Mouse (Mus musculus) liver, embryonic 13.5 days (tissue): ENCODE measurements at regions not wholly inside any gene's neighbourhood (a gene's known extent, or its start where the extent isn't known, plus 50 kb on each side); places are given as distances from the start of the nearest gene placed in this dataset.
A peak's percentile ranks its signal among the peaks of the same experiment; 100 is the strongest.

Experiments
- ATAC-seq: fragments of 200-750 bp; cut with Nextera tagmentation; 2 replicates; pipeline ENCODE4 v1.8.0; 2017; ENCODE audit warnings: low read depth, mild to moderate bottlenecking, moderate number of reproducible peaks, moderate library complexity
- DNase-seq: peaks from one replicate; pipeline ENCODE4 v3.0.0; 2022
- H3K27ac ChIP-seq: fragments of 300-500 bp; sonication (generic); 2 replicates; pipeline ENCODE4 v1.5.1; 2015; ENCODE audit warnings: moderate library complexity, mild to moderate bottlenecking, inconsistent platforms
- H3K27me3 ChIP-seq: fragments of 300-500 bp; sonication (generic); 2 replicates; pipeline ENCODE4 v1.6.1; 2015; ENCODE audit warnings: mild to moderate bottlenecking, inconsistent platforms
- H3K36me3 ChIP-seq: fragments of 300-500 bp; sonication (generic); 2 replicates; pipeline ENCODE4 v1.6.1; 2015; ENCODE audit warnings: mild to moderate bottlenecking, inconsistent platforms
- H3K4me1 ChIP-seq: fragments of 300-500 bp; sonication (generic); replicated peaks from 2 replicates; pipeline ENCODE4 v1.6.1; 2015; ENCODE audit warnings: inconsistent platforms
- H3K4me2 ChIP-seq: fragments of 300-500 bp; sonication (generic); 2 replicates; pipeline ENCODE4 v1.6.1; 2015; ENCODE audit warnings: inconsistent platforms, mild to moderate bottlenecking, moderate library complexity
- H3K4me3 ChIP-seq: fragments of 300-500 bp; sonication (generic); replicated peaks from 2 replicates; pipeline ENCODE4 v1.5.1; 2015; ENCODE audit warnings: mild to moderate bottlenecking, inconsistent platforms
- H3K9ac ChIP-seq: fragments of 300-500 bp; sonication (generic); 2 replicates; pipeline ENCODE4 v1.6.1; 2015; ENCODE audit warnings: mild to moderate bottlenecking, inconsistent platforms
- H3K9me3 ChIP-seq: fragments of 300-500 bp; sonication (generic); replicated peaks from 2 replicates; pipeline ENCODE4 v1.6.1; 2016; ENCODE audit warnings: inconsistent platforms
- WGBS: fragments of 180-500 bp; shearing (Covaris S2); methylation state at CpG from one replicate; pipeline ENCODE4 v1.1.7; 2015; ENCODE audit not compliant: insufficient replicate concordance; 5-methylcytosine and 5-hydroxymethylcytosine counted together

DNA sequence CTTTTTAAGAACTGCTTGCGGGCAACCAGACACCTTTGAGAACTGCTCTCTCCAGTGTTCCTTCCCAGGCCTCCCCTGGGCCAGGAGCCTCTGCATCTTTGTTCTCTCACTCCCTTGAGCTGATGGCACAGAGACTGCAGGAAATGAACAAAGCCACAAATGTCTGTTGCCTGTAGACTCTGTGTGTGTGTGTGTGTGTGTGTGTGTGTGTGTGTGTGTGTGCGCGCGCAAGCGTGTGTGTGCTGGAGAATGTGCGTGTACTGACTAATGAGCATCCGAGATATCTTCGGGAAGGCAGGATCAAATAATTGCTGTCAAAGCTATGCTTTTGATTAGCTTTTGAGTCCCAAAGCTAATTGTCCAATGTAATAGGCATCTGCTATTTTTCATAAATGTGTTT lies 254.7 kb upstream of the Sdk2 start:
- DNase-seq (no peak), ATAC-seq (no peak)
- Histone ChIP-seq H3K9ac (no peak overlapping the region), H3K36me3 (no peaks in the 10 kb centered on the region), H3K4me2 (no peak overlapping the region), H3K27me3 (no peaks in the 10 kb centered on the region), H3K27ac (no peak overlapping the region), H3K9me3 (no peaks in the 10 kb centered on the region), H3K4me1 (0 out of 2 replicates have a peak, but pooled peaks cover 3% of the 10 kb centered on the region), H3K4me3 (no peak overlapping the region)
- WGBS: 72% methylated on average over 8 of the region's 8 CpGs

DNA sequence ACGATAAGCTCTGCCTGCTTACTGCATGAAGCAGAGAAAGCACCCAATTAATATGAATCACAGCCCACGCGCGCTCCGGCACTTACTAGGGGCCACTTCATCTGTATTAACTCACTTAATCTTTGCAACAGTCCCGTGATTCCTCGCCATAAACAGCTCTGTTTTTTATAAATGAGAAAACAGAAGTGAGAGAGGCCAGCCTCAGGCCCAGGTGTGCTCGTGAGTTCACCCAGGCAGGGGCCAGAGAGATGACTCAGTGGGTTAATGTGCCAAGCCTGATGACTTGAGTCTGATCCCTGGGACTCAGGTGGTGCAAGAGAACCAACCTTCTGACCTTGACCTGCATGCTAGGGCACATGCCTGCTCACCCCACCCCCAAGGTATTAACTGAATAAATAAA lies 248.4 kb upstream of the Sdk2 start:
- no peak for DNase-seq
- H3K4me2 ChIP-seq: no peak overlapping the region
- H3K4me1 ChIP-seq: 0 out of 2 replicates have a peak, but pooled peaks cover 5% of the 10 kb centered on the region
- H3K36me3 ChIP-seq: no peaks in the 10 kb centered on the region
- no peak for ATAC-seq
- H3K9me3 ChIP-seq: no peaks in the 10 kb centered on the region
- no peak overlapping the region for H3K27ac ChIP-seq
- 0 out of 2 replicates have a peak, but pooled peaks cover 3% of the 10 kb centered on the region for H3K27me3 ChIP-seq
- 66% methylated on average over 8 of the region's 8 CpGs for WGBS
- no peak overlapping the region for H3K9ac ChIP-seq
- no peak overlapping the region for H3K4me3 ChIP-seq

DNA sequence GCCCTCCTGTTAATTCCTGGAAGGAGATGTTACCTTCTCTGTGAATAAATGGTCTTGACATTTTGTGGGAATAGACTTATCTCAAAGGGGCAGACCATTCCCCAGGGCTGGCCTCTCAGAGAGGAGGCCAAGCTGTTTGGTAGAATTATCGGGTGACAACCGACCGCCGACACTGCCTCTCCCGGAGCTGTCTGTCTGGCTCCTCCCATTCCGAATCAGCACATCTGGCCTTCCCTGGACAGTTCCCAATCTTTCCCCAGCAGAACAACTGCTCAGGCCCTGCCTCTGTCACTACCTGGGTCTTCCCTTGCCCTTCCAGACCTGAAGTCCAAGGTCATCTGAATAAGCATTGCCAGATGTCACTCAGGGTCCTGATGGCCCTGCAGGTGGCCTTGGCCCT lies 246.8 kb upstream of the Sdk2 start:
- no peak overlapping the region for H3K4me3 ChIP-seq
- H3K27me3 ChIP-seq: 0 out of 2 replicates have a peak, but pooled peaks cover 3% of the 10 kb centered on the region
- ATAC-seq: peak; percentile 70
- no peak overlapping the region for H3K27ac ChIP-seq
- H3K36me3 ChIP-seq: no peaks in the 10 kb centered on the region
- H3K4me1 ChIP-seq: 0 out of 2 replicates have a peak, but pooled peaks cover 5% of the 10 kb centered on the region
- H3K4me2 ChIP-seq: no peak overlapping the region
- no peaks in the 10 kb centered on the region for H3K9me3 ChIP-seq
- WGBS: 38% methylated on average over 6 of the region's 6 CpGs
- no peak for DNase-seq
- H3K9ac ChIP-seq: no peak overlapping the region

DNA sequence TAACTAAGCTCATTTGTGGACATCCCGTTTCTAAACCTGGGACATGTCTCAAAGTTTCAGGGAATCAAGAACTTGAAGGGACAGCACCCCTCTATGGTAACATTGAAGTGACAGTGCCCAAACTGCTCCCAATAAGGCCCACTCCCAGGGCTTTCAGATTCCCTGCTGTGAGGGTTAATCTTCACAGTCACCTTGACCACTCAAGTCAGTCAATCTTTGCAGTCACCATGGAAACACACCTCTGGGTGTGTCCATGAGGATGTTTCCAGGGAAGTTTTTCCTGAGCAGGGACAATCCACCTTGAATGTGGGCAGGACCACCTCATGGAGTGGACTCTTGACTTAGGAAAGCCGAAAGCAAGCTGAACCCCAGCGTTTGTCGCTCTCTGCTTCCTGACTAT lies 244.8 kb upstream of the Sdk2 start:
- Histone ChIP-seq H3K27ac (no peak overlapping the region), H3K36me3 (no peaks in the 10 kb centered on the region), H3K4me2 (no peak overlapping the region), H3K9me3 (no peaks in the 10 kb centered on the region), H3K4me3 (no peak overlapping the region), H3K27me3 (0 out of 2 replicates have a peak, but pooled peaks cover 3% of the 10 kb centered on the region), H3K9ac (no peak overlapping the region), H3K4me1 (0 out of 2 replicates have a peak, but pooled peaks cover 5% of the 10 kb centered on the region)
- WGBS: 57% methylated on average over 4 of the region's 4 CpGs
- DNase-seq (no peak), ATAC-seq (no peak)

GRCm38 (mm10) chr11:114303636-114304354 lies 236.9 kb upstream of the Sdk2 start:
- no peak for DNase-seq
- H3K36me3 ChIP-seq: no peaks in the 10 kb centered on the region
- H3K4me3 ChIP-seq: no peak overlapping the region
- H3K4me1 ChIP-seq: 0 out of 2 replicates have a peak, but pooled peaks cover 5% of the 10 kb centered on the region
- H3K9me3 ChIP-seq: no peaks in the 10 kb centered on the region
- H3K4me2 ChIP-seq: no peak overlapping the region
- H3K27me3 ChIP-seq: no peaks in the 10 kb centered on the region
- 60% methylated on average over 13 of the region's 13 CpGs for WGBS
- H3K27ac ChIP-seq: peak overlapping the region; percentile 39; the same call in 1 of the 2 replicates
- H3K9ac ChIP-seq: no peak overlapping the region
- peak; percentile 89 for ATAC-seq

- Histone ChIP-seq H3K4me1 (peaks cover 15% of the 10 kb centered on the region), H3K9me3 (no peaks in the 10 kb centered on the region), H3K27me3 (no peaks in the 10 kb centered on the region), H3K36me3 (no peaks in the 10 kb centered on the region), H3K4me2 (no peak overlapping the region), H3K27ac (no peak overlapping the region), H3K4me3 (no peak overlapping the region), H3K9ac (no peak overlapping the region)
- 80% methylated on average over 10 of the region's 10 CpGs for WGBS
- DNase-seq (no peak), ATAC-seq (no peak)
Observed at GRCm38 (mm10) chr11:114300611-114301319, 233.9 kb upstream of the Sdk2 start.

- Histone ChIP-seq H3K4me3 (no peak overlapping the region), H3K27me3 (no peaks in the 10 kb centered on the region), H3K9ac (no peak overlapping the region), H3K27ac (no peak overlapping the region), H3K9me3 (no peaks in the 10 kb centered on the region), H3K4me1 (peaks cover 9% of the 10 kb centered on the region), H3K4me2 (no peak overlapping the region), H3K36me3 (no peaks in the 10 kb centered on the region)
- ATAC-seq (peak; percentile 47), DNase-seq (no peak)
- WGBS: 21% methylated on average over 10 of the region's 10 CpGs
Observed at GRCm38 (mm10) chr11:114296816-114297334, 230.0 kb upstream of the Sdk2 start.

DNA sequence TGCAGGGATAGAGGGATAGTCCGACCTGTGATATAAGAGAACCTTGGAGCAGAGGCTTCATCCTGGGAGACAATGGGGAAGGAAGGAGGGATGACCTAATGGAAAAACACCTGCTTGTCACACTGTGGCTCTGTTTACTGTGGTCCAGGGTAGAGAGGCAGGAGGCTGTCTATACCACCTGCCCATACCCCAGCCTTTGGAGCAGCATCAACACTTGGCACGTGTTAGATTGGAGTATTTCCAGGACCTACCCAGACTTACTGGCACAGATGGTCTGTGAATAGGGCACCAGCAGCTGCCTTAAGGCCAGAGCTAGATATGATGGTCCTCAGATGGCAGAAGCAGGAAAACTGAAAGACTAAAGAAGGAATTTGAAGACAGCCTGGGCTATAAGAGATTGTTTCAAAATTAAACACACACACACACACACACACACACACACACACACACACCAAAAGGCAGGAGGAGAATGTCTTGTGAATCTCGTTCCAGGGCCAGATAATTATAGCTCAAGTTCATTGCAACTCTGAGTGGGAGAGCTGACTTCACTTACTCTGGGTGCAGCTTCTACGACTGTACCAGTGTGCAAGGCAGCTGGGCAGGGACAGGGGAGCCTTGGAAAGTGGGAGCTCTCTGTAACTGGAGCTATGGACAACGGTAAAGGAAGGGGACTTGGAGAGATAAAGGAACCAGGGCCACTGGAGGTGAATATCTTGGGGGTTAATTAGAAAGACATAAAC lies 227.8 kb upstream of the Sdk2 start:
- DNase-seq (no peak), ATAC-seq (no peak)
- WGBS: 51% methylated on average over 5 of the region's 5 CpGs
- Histone ChIP-seq H3K9me3 (no peaks in the 10 kb centered on the region), H3K4me2 (no peak overlapping the region), H3K36me3 (no peaks in the 10 kb centered on the region), H3K4me1 (peaks cover 9% of the 10 kb centered on the region), H3K27me3 (no peaks in the 10 kb centered on the region), H3K9ac (no peak overlapping the region), H3K27ac (no peak overlapping the region), H3K4me3 (no peak overlapping the region)

- H3K27ac ChIP-seq: no peak overlapping the region
- H3K4me3 ChIP-seq: no peak overlapping the region
- DNase-seq: no peak
- 77% methylated on average over 5 of the region's 5 CpGs for WGBS
- no peaks in the 10 kb centered on the region for H3K27me3 ChIP-seq
- H3K4me2 ChIP-seq: no peak overlapping the region
- no peak overlapping the region for H3K9ac ChIP-seq
- H3K4me1 ChIP-seq: 0 out of 2 replicates have a peak, but pooled peaks cover 5% of the 10 kb centered on the region
- no peaks in the 10 kb centered on the region for H3K9me3 ChIP-seq
- H3K36me3 ChIP-seq: no peaks in the 10 kb centered on the region
- no peak for ATAC-seq
Observed at GRCm38 (mm10) chr11:114291258-114291657, 224.4 kb upstream of the Sdk2 start.

- ATAC-seq: no peak
- 57% methylated on average over 1 of the region's 1 CpGs for WGBS
Observed at GRCm38 (mm10) chr11:114289946-114290345, 223.1 kb upstream of the Sdk2 start.

More at GRCm38 (mm10) chr11:114289946-114290345, 223.1 kb upstream of the Sdk2 start:
- H3K4me3 ChIP-seq: no peak overlapping the region
- no peak for DNase-seq
- no peaks in the 10 kb centered on the region for H3K9me3 ChIP-seq
- H3K27me3 ChIP-seq: no peaks in the 10 kb centered on the region
- H3K36me3 ChIP-seq: no peaks in the 10 kb centered on the region
- no peak overlapping the region for H3K4me2 ChIP-seq
- H3K27ac ChIP-seq: no peak overlapping the region
- no peak overlapping the region for H3K9ac ChIP-seq
- H3K4me1 ChIP-seq: 0 out of 2 replicates have a peak, but pooled peaks cover 5% of the 10 kb centered on the region
